Comparison of ENCODE assay signal across 23 mouse cellular contexts in genomic region chr4:108391124-108391523, GRCm38 (mm10). TPM values are rescaled to one million over a fixed set of nuclear protein-coding genes. Genes with fewer than 3 reads are reported as not detected.
A peak's percentile ranks its signal among the peaks of the same experiment; 100 is the strongest.
DNase-seq lines count a peak whose midpoint lies in the region; ATAC-seq and TF ChIP-seq lines count a peak whose summit lies in the region.
"Had no signal": no experiment of that assay in that cellular context is flagged by ENCODE, and none has a peak within 500 bp of the region (broad histone marks: within the 10 kb centered on the region; RNA-seq: fewer than 3 reads in every experiment).

No protein-coding gene starts in this region.

- no peak for TF ChIP-seq CTCF in small intestine, adult 2 months (IDR thresholded peaks at IDR 0.05; ENCODE audit: extremely low read depth, insufficient read length, insufficient replicate concordance, low read depth, low read length)

- peak overlapping the region; percentile 90 for H3K27ac ChIP-seq in brown adipose tissue, adult 24 weeks (replicated peaks; ENCODE audit: low read depth, low read length)
- peak overlapping the region; percentile 73 for H3K27ac ChIP-seq in small intestine, adult 2 months (ENCODE audit: insufficient read depth, low read depth, low read length)
- no peak overlapping the region for H3K27ac ChIP-seq in midbrain, embryonic 15.5 days
- H3K27ac ChIP-seq in forebrain, embryonic 15.5 days (replicated peaks): no peak overlapping the region
- H3K27ac ChIP-seq: forebrain, embryonic 12.5 days; gastrocnemius, adult 2 months; hindbrain, embryonic 10.5 days; hindbrain, embryonic 14.5 days had no signal

- 27% methylated on average over 5 of the region's 5 CpGs for WGBS in small intestine, adult 2 months
- WGBS in midbrain, embryonic 15.5 days: 80% methylated on average over 5 of the region's 5 CpGs
- 88% methylated on average over 5 of the region's 5 CpGs for WGBS in forebrain, embryonic 15.5 days

- H3K27me3 ChIP-seq in small intestine, adult 2 months (ENCODE audit: control insufficient read depth, insufficient read depth, low read length): peaks cover 3% of the 10 kb centered on the region; the same call in 1 of the 2 replicates
- H3K27me3 ChIP-seq in midbrain, embryonic 15.5 days (replicated peaks): no peaks in the 10 kb centered on the region
- no peaks in the 10 kb centered on the region for H3K27me3 ChIP-seq in forebrain, embryonic 15.5 days
- H3K27me3 ChIP-seq: heart, embryonic 12.5 days had no signal

- no peak overlapping the region for H3K4me2 ChIP-seq in midbrain, embryonic 15.5 days
- no peak overlapping the region for H3K4me2 ChIP-seq in forebrain, embryonic 15.5 days (replicated peaks)
- H3K4me2 ChIP-seq: forebrain, embryonic 12.5 days; heart, embryonic 12.5 days; hindbrain, embryonic 14.5 days had no signal

- no peaks in the 10 kb centered on the region for H3K9me3 ChIP-seq in midbrain, embryonic 15.5 days
- H3K9me3 ChIP-seq in forebrain, embryonic 15.5 days: no peaks in the 10 kb centered on the region
- H3K9me3 ChIP-seq: forebrain, embryonic 12.5 days had no signal

- DNase-seq in adrenal gland, postnatal 10 days: peak; percentile 15
- DNase-seq in adrenal gland, postnatal 25 days: no peak
- peak; percentile 86 for DNase-seq in yolk sac, embryonic 10.5 days (ENCODE audit: low spot score)
- DNase-seq: adrenal gland, postnatal 14 days; B cell, adult 2 months; cerebellum, adult 2 months; cerebellum, postnatal 10 days; forebrain, postnatal 0 days; gastrocnemius, adult 2 months; gastrocnemius, postnatal 25 days had no signal

- H3K9ac ChIP-seq in midbrain, embryonic 15.5 days: no peak overlapping the region
- H3K9ac ChIP-seq in forebrain, embryonic 15.5 days (replicated peaks): no peak overlapping the region
- H3K9ac ChIP-seq: forebrain, embryonic 12.5 days; forebrain, postnatal 0 days; heart, embryonic 12.5 days; hindbrain, embryonic 14.5 days had no signal

- no peak for TF ChIP-seq POLR2A in small intestine, adult 2 months (IDR thresholded peaks at IDR 0.05; ENCODE audit: low read depth, low read length)

- no peak for ATAC-seq in midbrain, embryonic 15.5 days (replicated peaks)
- no peak for ATAC-seq in forebrain, embryonic 15.5 days (replicated peaks)
- ATAC-seq: CD4-positive, CD25-positive, alpha-beta regulatory T cell, adult 4 months; forebrain, postnatal 0 days had no signal

- H3K36me3 ChIP-seq in small intestine, adult 2 months (ENCODE audit: control insufficient read depth, insufficient read depth, low read length): no peaks in the 10 kb centered on the region
- H3K36me3 ChIP-seq in midbrain, embryonic 15.5 days (replicated peaks): no peaks in the 10 kb centered on the region
- no peaks in the 10 kb centered on the region for H3K36me3 ChIP-seq in forebrain, embryonic 15.5 days
- H3K36me3 ChIP-seq: forebrain, embryonic 12.5 days; G1E; hindbrain, embryonic 10.5 days had no signal

- H3K4me3 ChIP-seq in brown adipose tissue, adult 24 weeks (ENCODE audit: insufficient read depth, low read depth, low read length): no peak overlapping the region
- no peak overlapping the region for H3K4me3 ChIP-seq in small intestine, adult 2 months (ENCODE audit: low read depth, low read length)
- no peak overlapping the region for H3K4me3 ChIP-seq in midbrain, embryonic 15.5 days
- no peak overlapping the region for H3K4me3 ChIP-seq in forebrain, embryonic 15.5 days
- H3K4me3 ChIP-seq: forebrain, embryonic 12.5 days; gastrocnemius, adult 2 months; heart, embryonic 12.5 days; hindbrain, embryonic 10.5 days had no signal

- H3K4me1 ChIP-seq in brown adipose tissue, adult 24 weeks (ENCODE audit: control insufficient read depth, insufficient read depth, insufficient read length, low read length): 0 out of 2 replicates have a peak, but pooled peaks cover 2% of the 10 kb centered on the region
- peaks cover 19% of the 10 kb centered on the region for H3K4me1 ChIP-seq in small intestine, adult 2 months (ENCODE audit: control insufficient read depth, insufficient read depth, insufficient read length, low read length)
- H3K4me1 ChIP-seq in midbrain, embryonic 15.5 days: peaks cover 15% of the 10 kb centered on the region
- peaks cover 16% of the 10 kb centered on the region for H3K4me1 ChIP-seq in forebrain, embryonic 15.5 days

RNA-seq across cellular contexts. Expression of gene Shisal2a, which starts 8.0 kb away (rescaled TPM):
- total RNA-seq in adrenal gland, postnatal 10 days (2021): 1 to 10 TPM; 2.7 to 5.9 TPM
- 4.1 and 4.5 TPM in 2 replicates for total RNA-seq in adrenal gland, postnatal 25 days (2021)
- not detected in 2 replicates for polyA plus RNA-seq in brown adipose tissue, adult 24 weeks (2012; ENCODE audit: insufficient read depth, insufficient read length, missing spikeins)
- polyA plus RNA-seq in small intestine, adult 2 months (2012; rRNA removed): 0.20 TPM in 1 of 2 replicates, not detected in the other
- polyA plus RNA-seq in midbrain, embryonic 15.5 days (2015; fragmentation: Nextera tagmentation; extraction: Ambion mirVana): 6.4 TPM in 2 replicates
- 0.79 and 1.7 TPM in 2 replicates for polyA plus RNA-seq in forebrain, embryonic 15.5 days (2015; fragmentation: Nextera tagmentation; extraction: Ambion mirVana)
- total RNA-seq: G1E; gastrocnemius, adult 2 months; gastrocnemius, postnatal 25 days; granulocyte monocyte progenitor cell, adult 5-6 weeks; heart, adult 8-10 months; heart, postnatal 25 days had no signal
- polyA plus RNA-seq: CD4-positive, CD25-positive, alpha-beta regulatory T cell, adult 4 months; G1E had no signal

RNA-seq across cellular contexts. Expression of gene Gpx7, which starts 15.6 kb away (rescaled TPM):
- 10 to 100 TPM; 18.2 to 20.5 TPM for total RNA-seq in adrenal gland, postnatal 10 days (2021)
- 7.3 and 8.7 TPM in 2 replicates for total RNA-seq in adrenal gland, postnatal 25 days (2021)
- polyA plus RNA-seq in brown adipose tissue, adult 24 weeks (2012; ENCODE audit: insufficient read depth, insufficient read length, missing spikeins): 4.6 and 13.0 TPM in 2 replicates
- polyA plus RNA-seq in small intestine, adult 2 months (2012; rRNA removed): 2.4 and 3.4 TPM in 2 replicates
- polyA plus RNA-seq in midbrain, embryonic 15.5 days (2015; fragmentation: Nextera tagmentation; extraction: Ambion mirVana): 25.1 and 29.1 TPM in 2 replicates
- 25.3 and 28.2 TPM in 2 replicates for polyA plus RNA-seq in forebrain, embryonic 15.5 days (2015; fragmentation: Nextera tagmentation; extraction: Ambion mirVana)
- polyA plus RNA-seq: G1E had no signal

Comparison
In these comparisons a context has a peak if more than half of its experiments do, and no peak if none do; other contexts are left out.
1. H3K27ac ChIP-seq: peak in brown adipose tissue, adult 24 weeks (single experiment) and small intestine, adult 2 months (single experiment); none in midbrain, embryonic 15.5 days (single experiment) and forebrain, embryonic 15.5 days (single experiment).